Mouse (Mus musculus): Measurements from ENCODE around the gene Ppp2r5a. TPM values are rescaled to one million over a fixed set of nuclear protein-coding genes. Genes with fewer than 3 reads are reported as not detected.

The Ppp2r5a gene
- polyA plus RNA-seq, 1 experiment from 2014 or later: 10.5 TPM

GRCm38 (mm10) chr1:191364477-191364876 lies 38.6 kb downstream of the Ppp2r5a start:
- Histone ChIP-seq H3K4me3 (no peak overlapping the region), H3K27ac (replicated peaks) (no peak overlapping the region), H3K4me1 (no peaks in the 10 kb centered on the region), H3K9me3 (no peaks in the 10 kb centered on the region), H3K36me3 (peaks cover 4% of the 10 kb centered on the region; the same call in 1 of the 2 replicates), H3K27me3 (no peaks in the 10 kb centered on the region), H3K9ac (replicated peaks) (no peak overlapping the region), H3K4me2 (replicated peaks) (no peak overlapping the region)
- no peak for ATAC-seq (replicated peaks)
- WGBS: 63% methylated on average over 4 of the region's 4 CpGs

GRCm38 (mm10) chr1:191362412-191362811 lies 40.7 kb downstream of the Ppp2r5a start:
- Histone ChIP-seq H3K4me2 (replicated peaks) (no peak overlapping the region), H3K9me3 (no peaks in the 10 kb centered on the region), H3K27ac (replicated peaks) (no peak overlapping the region), H3K36me3 (peaks cover 11% of the 10 kb centered on the region), H3K4me3 (no peak overlapping the region), H3K27me3 (no peaks in the 10 kb centered on the region), H3K9ac (replicated peaks) (no peak overlapping the region), H3K4me1 (no peaks in the 10 kb centered on the region)
- no peak for ATAC-seq (replicated peaks)
- 91% methylated on average over 6 of the region's 6 CpGs for WGBS

DNA sequence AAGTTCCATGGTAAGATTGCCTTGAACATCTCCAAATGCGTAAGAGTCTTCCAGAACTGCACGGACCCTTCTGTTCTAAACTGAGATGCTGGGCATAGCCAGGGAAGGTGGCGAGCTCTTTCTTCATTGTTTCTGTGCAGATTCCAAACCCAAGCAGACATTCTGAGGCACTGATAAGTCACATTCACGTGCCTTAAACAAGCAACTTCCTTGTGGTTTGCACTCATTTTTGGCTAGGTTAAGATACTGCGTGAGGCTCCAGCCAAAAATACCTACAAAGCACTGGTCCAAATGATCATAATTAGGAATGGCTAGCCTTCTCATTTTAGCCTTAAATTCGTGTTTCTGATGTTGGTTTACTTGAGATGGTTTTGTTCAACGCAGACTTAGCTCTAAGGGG lies 43.6 kb downstream of the Ppp2r5a start:
- H3K4me3 ChIP-seq: no peak overlapping the region
- ATAC-seq (replicated peaks): no peak
- peaks cover 35% of the 10 kb centered on the region for H3K36me3 ChIP-seq
- no peak overlapping the region for H3K27ac ChIP-seq (replicated peaks)
- no peak overlapping the region for H3K9ac ChIP-seq (replicated peaks)
- no peak overlapping the region for H3K4me2 ChIP-seq (replicated peaks)
- H3K4me1 ChIP-seq: no peaks in the 10 kb centered on the region
- H3K27me3 ChIP-seq: no peaks in the 10 kb centered on the region
- 89% methylated on average over 7 of the region's 7 CpGs for WGBS
- no peaks in the 10 kb centered on the region for H3K9me3 ChIP-seq

DNA sequence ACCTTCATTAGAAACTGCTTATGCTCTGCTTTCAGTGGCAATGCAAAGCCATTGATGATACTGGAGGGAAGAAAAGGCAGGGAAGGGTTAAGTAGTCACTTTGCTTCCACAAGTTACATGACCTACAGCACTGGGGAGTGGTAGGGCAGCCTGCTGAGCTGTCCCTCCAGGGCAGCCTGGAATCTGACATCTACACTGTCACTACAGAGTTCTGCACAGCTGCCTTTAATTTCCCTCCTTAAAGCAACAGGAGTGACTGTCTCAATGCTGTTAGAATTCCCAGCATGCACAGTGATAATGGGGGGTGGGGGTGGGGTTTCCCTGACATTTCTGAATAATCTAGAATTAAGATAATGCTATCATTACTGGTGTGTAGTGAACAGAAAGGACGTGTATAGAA lies 46.1 kb downstream of the Ppp2r5a start:
- Histone ChIP-seq H3K27me3 (no peaks in the 10 kb centered on the region), H3K9ac (replicated peaks) (no peak overlapping the region), H3K9me3 (no peaks in the 10 kb centered on the region), H3K4me2 (replicated peaks) (no peak overlapping the region), H3K27ac (replicated peaks) (no peak overlapping the region; the same call in 1 of the 2 replicates), H3K4me3 (no peak overlapping the region), H3K36me3 (peaks cover 47% of the 10 kb centered on the region), H3K4me1 (0 out of 2 replicates have a peak, but pooled peaks cover 2% of the 10 kb centered on the region)
- no peak for ATAC-seq (replicated peaks)
- 61% methylated on average over 1 of the region's 1 CpGs for WGBS

DNA sequence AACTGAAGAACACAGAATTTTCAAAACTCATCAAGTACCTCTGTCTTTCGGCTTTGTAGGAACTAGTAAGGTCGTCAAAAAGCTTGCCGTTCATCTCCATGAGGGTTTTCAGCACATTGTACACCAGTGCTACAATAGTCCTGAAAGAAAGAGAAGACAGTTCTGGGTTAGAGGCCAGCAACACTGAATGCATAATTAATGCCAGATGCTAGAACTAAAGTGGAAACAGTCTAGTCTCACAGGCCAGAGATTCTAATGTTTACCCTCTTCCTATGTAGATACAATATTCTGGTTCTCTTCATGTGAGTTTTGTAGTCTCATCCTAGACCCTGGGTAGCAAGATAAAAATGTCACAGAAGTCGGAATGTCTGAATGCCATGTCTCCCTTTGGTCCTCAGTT lies 49.2 kb downstream of the Ppp2r5a start:
- no peaks in the 10 kb centered on the region for H3K27me3 ChIP-seq
- 81% methylated on average over 4 of the region's 4 CpGs for WGBS
- H3K4me3 ChIP-seq: no peak overlapping the region
- H3K4me1 ChIP-seq: 0 out of 2 replicates have a peak, but pooled peaks cover 2% of the 10 kb centered on the region
- H3K36me3 ChIP-seq: peaks cover 59% of the 10 kb centered on the region
- H3K4me2 ChIP-seq (replicated peaks): no peak overlapping the region
- no peak overlapping the region for H3K9ac ChIP-seq (replicated peaks)
- no peaks in the 10 kb centered on the region for H3K9me3 ChIP-seq
- no peak for ATAC-seq (replicated peaks)
- no peak overlapping the region for H3K27ac ChIP-seq (replicated peaks)

DNA sequence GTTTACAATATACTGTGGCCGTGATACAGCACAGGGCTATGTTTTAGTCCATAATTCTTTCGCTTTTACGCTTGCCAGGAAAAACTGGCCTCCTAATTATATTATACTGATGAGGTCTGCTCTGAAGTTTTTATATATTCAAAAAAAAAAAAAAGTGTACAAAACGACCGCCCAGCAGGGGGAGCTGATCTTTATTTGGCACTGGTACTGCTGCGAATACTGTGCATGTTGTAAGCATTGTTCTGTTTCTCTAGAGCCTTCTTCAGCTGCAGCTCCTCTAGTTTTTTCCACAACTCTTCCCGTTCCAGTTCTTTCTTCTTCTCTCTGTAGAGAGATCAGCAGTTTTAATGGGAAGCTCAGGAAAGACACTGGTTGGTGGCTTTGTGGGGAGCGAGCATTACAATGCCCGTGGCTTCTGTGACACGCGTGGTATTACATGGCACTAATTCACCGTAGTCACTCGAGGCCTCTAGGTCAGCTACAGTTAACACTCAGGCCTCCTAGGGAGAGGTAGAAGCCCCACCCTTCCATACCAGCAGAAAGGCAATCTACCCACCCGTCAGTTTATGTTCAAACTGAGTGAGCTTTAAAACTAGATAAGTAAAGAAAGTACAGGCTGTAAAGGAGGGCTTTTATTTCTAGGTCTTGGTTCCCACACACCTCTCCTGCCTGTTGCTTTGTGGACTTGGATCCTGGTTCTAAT lies 50.1 kb downstream of the Ppp2r5a start:
- no peak overlapping the region for H3K4me3 ChIP-seq
- no peak overlapping the region for H3K4me2 ChIP-seq (replicated peaks)
- 0 out of 2 replicates have a peak overlapping the region, but pooled peaks have one; percentile 31 for H3K27ac ChIP-seq (replicated peaks)
- whole genome bisulfite sequencing: 61% methylated on average over 14 of the region's 14 CpGs
- no peaks in the 10 kb centered on the region for H3K9me3 ChIP-seq
- 0 out of 2 replicates have a peak, but pooled peaks have one; percentile 23 for ATAC-seq (replicated peaks)
- no peaks in the 10 kb centered on the region for H3K27me3 ChIP-seq
- peaks cover 59% of the 10 kb centered on the region for H3K36me3 ChIP-seq
- H3K4me1 ChIP-seq: 0 out of 2 replicates have a peak, but pooled peaks cover 2% of the 10 kb centered on the region
- no peak overlapping the region for H3K9ac ChIP-seq (replicated peaks)

DNA sequence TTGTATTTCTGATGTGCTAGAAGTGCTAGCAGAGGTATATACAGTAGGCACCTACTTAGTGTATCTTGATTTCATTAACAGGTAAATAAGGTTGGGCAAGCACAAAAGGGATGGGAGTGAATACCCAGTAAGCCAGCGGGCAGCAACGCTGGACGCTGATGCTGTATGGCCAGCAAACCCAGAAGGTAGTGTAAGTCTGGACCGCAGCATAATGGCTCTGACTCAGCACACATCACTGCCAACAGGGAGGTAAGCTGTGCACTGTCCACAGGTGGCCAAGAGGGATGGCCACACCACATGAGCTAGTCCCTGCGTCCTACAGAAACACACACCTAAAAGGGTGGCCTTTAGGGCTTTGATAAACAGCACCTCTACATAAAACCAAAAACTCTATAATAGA lies 52.7 kb downstream of the Ppp2r5a start:
- no peak overlapping the region for H3K4me2 ChIP-seq (replicated peaks)
- H3K4me1 ChIP-seq: 0 out of 2 replicates have a peak, but pooled peaks cover 2% of the 10 kb centered on the region
- H3K36me3 ChIP-seq: peaks cover 66% of the 10 kb centered on the region
- no peaks in the 10 kb centered on the region for H3K9me3 ChIP-seq
- no peak overlapping the region for H3K4me3 ChIP-seq
- no peak for ATAC-seq (replicated peaks)
- WGBS: 93% methylated on average over 5 of the region's 5 CpGs
- H3K9ac ChIP-seq (replicated peaks): no peak overlapping the region
- H3K27me3 ChIP-seq: no peaks in the 10 kb centered on the region
- no peak overlapping the region for H3K27ac ChIP-seq (replicated peaks)

DNA sequence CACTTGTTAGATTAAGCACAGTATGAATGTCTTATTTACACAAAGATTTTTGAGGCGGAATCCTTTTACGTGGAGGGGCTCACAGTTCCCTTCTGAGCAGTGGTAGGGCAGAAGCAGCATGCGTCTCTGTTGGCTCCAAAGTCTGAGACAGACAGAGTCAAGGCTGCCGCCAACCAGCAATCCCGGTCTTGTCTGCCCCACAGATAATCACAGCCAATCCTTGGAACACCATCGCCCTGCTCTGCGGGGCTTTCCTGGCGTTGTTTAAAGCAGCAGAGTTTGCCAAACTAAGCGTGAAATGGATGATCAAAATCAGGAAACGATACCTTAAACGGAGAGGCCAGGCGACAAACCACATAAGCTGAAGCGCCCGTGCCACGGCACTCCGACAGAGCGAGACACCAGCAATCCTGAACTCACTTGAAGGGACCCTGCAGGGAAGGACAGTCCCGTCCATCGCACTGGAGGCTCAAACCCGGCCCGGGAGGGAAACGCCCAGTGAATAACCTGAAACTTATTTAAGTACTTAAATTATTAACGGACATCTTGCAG lies 53.5 kb downstream of the Ppp2r5a start:
- no peak overlapping the region for H3K9ac ChIP-seq (replicated peaks)
- 80% methylated on average over 23 of the region's 23 CpGs for WGBS
- no peak overlapping the region for H3K27ac ChIP-seq (replicated peaks)
- H3K4me2 ChIP-seq (replicated peaks): no peak overlapping the region
- no peaks in the 10 kb centered on the region for H3K27me3 ChIP-seq
- no peak for ATAC-seq (replicated peaks)
- no peaks in the 10 kb centered on the region for H3K9me3 ChIP-seq
- H3K36me3 ChIP-seq: peaks cover 69% of the 10 kb centered on the region
- no peak overlapping the region for H3K4me3 ChIP-seq
- 0 out of 2 replicates have a peak, but pooled peaks cover 2% of the 10 kb centered on the region for H3K4me1 ChIP-seq

DNA sequence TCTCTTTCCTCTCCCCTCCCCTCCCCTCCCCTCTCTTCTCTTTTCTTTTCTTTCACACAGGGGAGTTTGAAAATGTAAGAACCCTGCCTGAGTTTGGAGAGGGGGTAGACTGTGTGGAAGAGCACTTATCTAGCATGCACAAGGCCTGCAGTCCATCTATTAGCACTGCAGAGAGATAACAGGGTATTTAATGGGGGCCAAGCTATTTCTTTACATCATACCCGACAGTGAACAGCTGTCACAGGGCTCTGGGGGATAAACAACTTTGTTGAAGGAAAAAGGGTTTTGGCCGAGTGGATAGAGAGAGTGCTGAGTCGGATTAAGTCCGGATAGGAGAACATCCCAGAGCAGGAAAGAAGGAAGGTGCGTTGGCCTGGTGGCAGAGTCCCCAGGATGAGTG lies 54.1 kb downstream of the Ppp2r5a start:
- whole genome bisulfite sequencing: 64% methylated on average over 5 of the region's 5 CpGs
- Histone ChIP-seq H3K4me2 (replicated peaks) (no peak overlapping the region), H3K4me1 (0 out of 2 replicates have a peak, but pooled peaks cover 2% of the 10 kb centered on the region), H3K36me3 (peaks cover 65% of the 10 kb centered on the region), H3K9ac (replicated peaks) (no peak overlapping the region), H3K27me3 (no peaks in the 10 kb centered on the region), H3K9me3 (no peaks in the 10 kb centered on the region), H3K4me3 (no peak overlapping the region), H3K27ac (replicated peaks) (no peak overlapping the region)
- no peak for ATAC-seq (replicated peaks)

- Histone ChIP-seq H3K27ac (replicated peaks) (no peak overlapping the region), H3K4me1 (0 out of 2 replicates have a peak, but pooled peaks cover 2% of the 10 kb centered on the region), H3K9ac (replicated peaks) (no peak overlapping the region), H3K4me3 (no peak overlapping the region), H3K9me3 (no peaks in the 10 kb centered on the region), H3K36me3 (peaks cover 65% of the 10 kb centered on the region), H3K27me3 (no peaks in the 10 kb centered on the region), H3K4me2 (replicated peaks) (no peak overlapping the region)
- no peak for ATAC-seq (replicated peaks)
- 93% methylated on average over 2 of the region's 2 CpGs for WGBS
These were observed 54.5 kb downstream of the Ppp2r5a start for GRCm38 (mm10) chr1:191348592-191348991.

DNA sequence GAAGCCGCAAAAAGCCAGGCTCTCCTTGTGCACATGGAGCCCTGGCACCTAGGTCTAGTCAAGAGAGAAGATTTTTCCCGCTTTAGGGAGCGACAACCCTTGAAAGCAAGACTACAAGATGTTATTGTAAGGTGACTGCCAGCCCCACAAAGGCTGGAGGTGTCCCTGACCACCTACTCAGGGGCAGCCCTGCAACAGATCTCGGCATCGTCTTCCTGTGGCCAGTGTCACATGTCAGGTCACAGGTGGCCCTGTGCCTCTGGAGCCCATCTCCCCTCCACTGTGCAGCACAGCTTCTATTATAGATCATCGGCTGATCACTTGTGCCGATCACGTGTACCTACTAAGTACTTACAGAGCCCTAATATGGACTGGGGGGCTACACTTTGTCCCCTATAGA lies 55.5 kb downstream of the Ppp2r5a start:
- 97% methylated on average over 8 of the region's 8 CpGs for WGBS
- ATAC-seq (replicated peaks): no peak
- Histone ChIP-seq H3K9me3 (no peaks in the 10 kb centered on the region), H3K4me1 (no peaks in the 10 kb centered on the region), H3K4me3 (no peak overlapping the region), H3K4me2 (replicated peaks) (no peak overlapping the region), H3K36me3 (peaks cover 75% of the 10 kb centered on the region), H3K27ac (replicated peaks) (no peak overlapping the region), H3K27me3 (no peaks in the 10 kb centered on the region), H3K9ac (replicated peaks) (no peak overlapping the region)

GRCm38 (mm10) chr1:191340530-191340929 lies 62.5 kb downstream of the Ppp2r5a start:
- ATAC-seq (replicated peaks): no peak
- Histone ChIP-seq H3K4me1 (no peaks in the 10 kb centered on the region), H3K27me3 (no peaks in the 10 kb centered on the region), H3K9me3 (no peaks in the 10 kb centered on the region), H3K4me2 (replicated peaks) (no peak overlapping the region), H3K4me3 (no peak overlapping the region), H3K36me3 (peaks cover 79% of the 10 kb centered on the region), H3K27ac (replicated peaks) (no peak overlapping the region), H3K9ac (replicated peaks) (no peak overlapping the region)
- WGBS: 92% methylated on average over 4 of the region's 4 CpGs

All from forebrain, embryonic 15.5 days (tissue).